Mouse (Mus musculus) liver, adult 2 months (tissue): ENCODE measurements at regions not wholly inside any gene's neighbourhood (a gene's known extent, or its start where the extent isn't known, plus 50 kb on each side); places are given as distances from the start of the nearest gene placed in this dataset.

Source experiments
- DNase-seq: peaks from one replicate; pipeline ENCODE4 v3.0.0-alpha.2; 2011; ENCODE audit warnings: low read depth, low spot score; ENCODE audit errors: extremely low read depth
- H3K27ac ChIP-seq: fragments of 200-500 bp; replicated peaks from 2 replicates; pipeline ENCODE4 v1.5.1; 2012; ENCODE audit warnings: low read depth, mild to moderate bottlenecking, control low read depth, inconsistent platforms, low read length; ENCODE audit not compliant: insufficient read depth
- H3K27me3 ChIP-seq: fragments of 200-500 bp; 2 replicates; pipeline ENCODE4 v1.6.1; 2012; ENCODE audit warnings: mild to moderate bottlenecking, moderate library complexity, low read length, inconsistent platforms; ENCODE audit not compliant: control insufficient read depth, insufficient read depth
- H3K36me3 ChIP-seq: fragments of 200-500 bp; 2 replicates; pipeline ENCODE4 v1.6.1; 2012; ENCODE audit warnings: low read length, inconsistent platforms; ENCODE audit not compliant: control insufficient read depth, insufficient read depth
- H3K4me1 ChIP-seq: fragments of 200-500 bp; 2 replicates; pipeline ENCODE4 v1.6.1; 2011; ENCODE audit warnings: low read length; ENCODE audit not compliant: control insufficient read depth, insufficient read depth
- H3K4me3 ChIP-seq: fragments of 200-500 bp; 2 replicates; pipeline ENCODE4 v1.5.1; 2011; ENCODE audit warnings: low read depth, mild to moderate bottlenecking, control low read depth, low read length, moderate library complexity; ENCODE audit not compliant: insufficient read depth
- H3K79me2 ChIP-seq: fragments of 200-500 bp; 2 replicates; pipeline ENCODE4 v1.6.1; 2012; ENCODE audit warnings: inconsistent platforms, mild to moderate bottlenecking, low read length, moderate library complexity; ENCODE audit not compliant: control insufficient read depth, insufficient read depth
- H3K9ac ChIP-seq: fragments of 200-500 bp; 2 replicates; pipeline ENCODE4 v1.6.1; 2012; ENCODE audit warnings: low read depth, mild to moderate bottlenecking, control low read depth, inconsistent platforms, low read length
- CTCF ChIP-seq: fragments of 200-500 bp; IDR thresholded peaks from 2 replicates; pipeline ENCODE4 v1.5.1; 2011; ENCODE audit warnings: low read depth, low read length, control low read depth
- POLR2A ChIP-seq: fragments of 200-500 bp; IDR thresholded peaks from 2 replicates; pipeline ENCODE4 v1.6.1; 2011; ENCODE audit warnings: low read length, control low read depth; ENCODE audit not compliant: insufficient read depth; ENCODE audit errors: extremely low read depth
- WGBS: fragments of 180-500 bp; shearing (Covaris S2); methylation state at CpG from one replicate; pipeline ENCODE4 v1.1.7; 2018; 5-methylcytosine and 5-hydroxymethylcytosine counted together

DNA sequence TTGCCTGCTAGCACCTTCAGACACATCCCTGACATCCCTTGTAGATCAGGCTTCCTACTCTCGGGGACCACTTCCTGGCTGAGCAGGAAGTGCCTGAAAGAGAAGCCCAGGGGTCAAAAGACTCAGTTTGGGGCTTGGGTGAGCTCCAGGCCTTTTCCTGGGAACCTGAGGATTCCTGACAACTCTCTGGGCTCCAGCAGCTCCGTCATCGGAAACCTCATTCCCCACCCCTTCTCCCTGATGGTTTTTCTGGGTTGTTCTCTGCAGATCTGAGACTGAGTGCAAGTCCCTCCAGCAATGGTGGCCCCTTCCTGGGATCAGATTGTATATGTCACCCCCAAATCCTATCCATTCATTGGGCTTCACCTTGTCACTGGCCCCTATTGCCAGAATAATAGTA, 213.5 kb upstream of the Zfp637 start:
- TF ChIP-seq POLR2A (no peak), CTCF (no peak)
- H3K36me3 ChIP-seq: no peaks in the 10 kb centered on the region
- no peak overlapping the region for H3K4me3 ChIP-seq

GRCm38 (mm10) chr6:117646628-117647027, 194.4 kb upstream of the Zfp637 start:
- WGBS: 39% methylated on average over 8 of the region's 8 CpGs
- Histone ChIP-seq H3K27ac (no peak overlapping the region), H3K36me3 (no peaks in the 10 kb centered on the region), H3K4me1 (no peaks in the 10 kb centered on the region), H3K9ac (no peak overlapping the region), H3K27me3 (no peaks in the 10 kb centered on the region), H3K79me2 (no peaks in the 10 kb centered on the region), H3K4me3 (no peak overlapping the region)
- peak; percentile 60 for DNase-seq
- TF ChIP-seq CTCF (peak; percentile 47), POLR2A (no peak)

More for the DNA sequence above, 213.5 kb upstream of the Zfp637 start:
- no peak overlapping the region for H3K9ac ChIP-seq
- no peaks in the 10 kb centered on the region for H3K27me3 ChIP-seq
- WGBS: 91% methylated on average over 3 of the region's 3 CpGs
- no peaks in the 10 kb centered on the region for H3K79me2 ChIP-seq
- no peaks in the 10 kb centered on the region for H3K4me1 ChIP-seq
- DNase-seq: no peak
- H3K27ac ChIP-seq: no peak overlapping the region

- Histone ChIP-seq H3K4me1 (peaks cover 3% of the 10 kb centered on the region; the same call in 1 of the 2 replicates), H3K9ac (no peak overlapping the region), H3K27ac (no peak overlapping the region), H3K36me3 (no peaks in the 10 kb centered on the region), H3K79me2 (no peaks in the 10 kb centered on the region), H3K27me3 (no peaks in the 10 kb centered on the region), H3K4me3 (no peak overlapping the region)
- no peak for DNase-seq
- TF ChIP-seq CTCF (no peak), POLR2A (no peak)
- 83% methylated on average over 5 of the region's 5 CpGs for WGBS
Observed at GRCm38 (mm10) chr6:117650541-117650940, 190.4 kb upstream of the Zfp637 start.

DNA sequence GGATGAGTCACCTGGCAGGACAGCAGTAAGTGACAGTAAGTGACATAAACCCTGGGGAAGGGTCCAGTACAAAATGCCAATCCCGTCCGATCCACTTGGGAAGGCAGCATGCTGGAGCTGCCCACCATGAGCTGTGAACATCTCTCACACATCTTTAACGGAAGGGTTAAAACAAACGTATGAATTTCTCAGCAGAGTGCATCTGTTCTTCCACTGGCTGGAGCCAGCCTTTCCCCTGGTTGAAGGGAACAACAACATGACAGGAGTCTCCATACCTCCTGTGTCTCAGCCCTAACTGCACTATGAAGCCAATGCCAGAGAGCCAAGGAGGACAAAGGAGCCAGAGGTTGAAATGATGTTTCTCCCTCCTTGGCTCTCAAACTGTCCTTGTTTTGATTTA, 189.4 kb upstream of the Zfp637 start:
- Histone ChIP-seq H3K36me3 (no peaks in the 10 kb centered on the region), H3K79me2 (no peaks in the 10 kb centered on the region), H3K9ac (no peak overlapping the region), H3K27ac (no peak overlapping the region), H3K4me3 (no peak overlapping the region), H3K4me1 (peaks cover 7% of the 10 kb centered on the region; the same call in 1 of the 2 replicates), H3K27me3 (no peaks in the 10 kb centered on the region)
- WGBS: 90% methylated on average over 4 of the region's 4 CpGs
- DNase-seq: no peak
- TF ChIP-seq CTCF (no peak), POLR2A (no peak)

- Histone ChIP-seq H3K36me3 (no peaks in the 10 kb centered on the region), H3K9ac (no peak overlapping the region), H3K27me3 (no peaks in the 10 kb centered on the region), H3K4me1 (peaks cover 7% of the 10 kb centered on the region; the same call in 1 of the 2 replicates), H3K27ac (peak overlapping the region; percentile 18; the same call in 1 of the 2 replicates), H3K4me3 (no peak overlapping the region), H3K79me2 (no peaks in the 10 kb centered on the region)
- DNase-seq: no peak
- 63% methylated on average over 3 of the region's 3 CpGs for WGBS
- no peak for TF ChIP-seq POLR2A
Observed at GRCm38 (mm10) chr6:117652012-117652411, 189.0 kb upstream of the Zfp637 start.

GRCm38 (mm10) chr6:117652917-117653316, 188.1 kb upstream of the Zfp637 start:
- H3K36me3 ChIP-seq: no peaks in the 10 kb centered on the region
- DNase-seq: peak; percentile 98
- no peak overlapping the region for H3K4me3 ChIP-seq
- H3K4me1 ChIP-seq: peaks cover 7% of the 10 kb centered on the region; the same call in 1 of the 2 replicates
- 9% methylated on average over 9 of the region's 9 CpGs for WGBS
- no peak overlapping the region for H3K9ac ChIP-seq
- no peaks in the 10 kb centered on the region for H3K27me3 ChIP-seq
- H3K79me2 ChIP-seq: no peaks in the 10 kb centered on the region
- no peak for TF ChIP-seq CTCF
- H3K27ac ChIP-seq: peak overlapping the region; percentile 63
